Mouse (Mus musculus): Measurements from ENCODE around the gene Apba3. TPM values are rescaled to one million over a fixed set of nuclear protein-coding genes. Genes with fewer than 3 reads are reported as not detected.

Gene Apba3
- polyA plus RNA-seq, 1 experiment from 2014 or later: 38.6 TPM

DNA sequence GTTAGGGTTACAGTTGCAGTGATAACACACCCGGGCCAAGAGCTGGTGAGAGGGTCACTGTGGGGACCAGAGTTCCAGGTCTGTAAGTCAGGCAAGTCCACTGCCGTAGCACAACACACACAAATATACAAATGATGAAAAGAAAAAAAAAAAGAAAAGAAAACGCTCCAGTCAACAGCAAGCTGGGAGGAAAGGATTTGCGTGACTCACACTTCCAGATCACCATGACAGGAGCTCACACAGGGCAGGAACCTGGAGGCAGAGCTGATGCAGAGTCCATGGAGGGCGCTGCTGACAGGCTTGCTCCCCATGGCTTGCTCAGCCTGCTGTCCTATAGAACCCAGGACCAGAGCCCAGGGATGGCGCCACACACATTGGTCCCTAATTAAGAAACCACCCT, 32.6 kb upstream of the Apba3 start:
- WGBS: 89% methylated on average over 6 of the region's 6 CpGs
- Histone ChIP-seq H3K27me3 (peaks cover 4% of the 10 kb centered on the region; the same call in 1 of the 2 replicates), H3K36me3 (no peaks in the 10 kb centered on the region), H3K4me1 (replicated peaks) (peaks cover 31% of the 10 kb centered on the region), H3K4me3 (peak overlapping the region; percentile 73; the same call in 1 of the 2 replicates), H3K27ac (replicated peaks) (no peak overlapping the region), H3K9ac (no peak overlapping the region), H3K9me3 (no peaks in the 10 kb centered on the region), H3K4me2 (peak overlapping the region; percentile 76; the same call in 1 of the 2 replicates)
- ATAC-seq (ENCODE audit: low FRiP score, low read depth): no peak

GRCm38 (mm10) chr10:81236471-81237268, 30.1 kb upstream of the Apba3 start:
- Histone ChIP-seq H3K36me3 (no peaks in the 10 kb centered on the region), H3K4me3 (no peak overlapping the region), H3K4me2 (no peak overlapping the region), H3K9ac (no peak overlapping the region), H3K27me3 (peaks cover 15% of the 10 kb centered on the region), H3K27ac (replicated peaks) (no peak overlapping the region), H3K4me1 (replicated peaks) (peaks cover 20% of the 10 kb centered on the region), H3K9me3 (no peaks in the 10 kb centered on the region)
- ATAC-seq (ENCODE audit: low FRiP score, low read depth): no peak
- WGBS: 81% methylated on average over 12 of the region's 12 CpGs

DNA sequence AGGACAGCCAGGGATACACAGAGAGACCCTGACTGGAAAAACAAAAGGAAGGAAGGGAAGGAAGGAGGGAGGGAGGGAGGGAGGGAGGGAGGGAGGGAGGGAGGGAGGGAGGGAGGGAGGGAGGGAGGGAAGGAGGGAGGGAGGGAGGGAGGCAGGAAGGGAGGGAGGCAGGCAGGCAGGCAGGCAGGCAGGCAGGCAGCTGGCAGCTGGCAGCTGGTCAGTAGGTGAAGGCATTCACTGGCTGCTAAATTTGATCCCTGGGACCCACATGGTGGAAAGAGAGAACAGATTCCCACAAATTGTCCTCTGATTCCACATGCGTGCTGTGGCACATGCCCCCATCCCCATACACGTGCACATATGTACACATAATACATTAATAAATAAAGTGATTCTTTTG, 28.1 kb upstream of the Apba3 start:
- no peak for ATAC-seq (ENCODE audit: low FRiP score, low read depth)
- WGBS: 69% methylated on average over 2 of the region's 2 CpGs
- Histone ChIP-seq H3K4me2 (no peak overlapping the region), H3K9me3 (no peaks in the 10 kb centered on the region), H3K4me3 (no peak overlapping the region), H3K36me3 (no peaks in the 10 kb centered on the region), H3K4me1 (replicated peaks) (peaks cover 8% of the 10 kb centered on the region), H3K9ac (no peak overlapping the region), H3K27ac (replicated peaks) (no peak overlapping the region), H3K27me3 (peaks cover 15% of the 10 kb centered on the region)

GRCm38 (mm10) chr10:81240876-81241275, 25.9 kb upstream of the Apba3 start:
- Histone ChIP-seq H3K4me1 (replicated peaks) (peaks cover 7% of the 10 kb centered on the region; the same call in 1 of the 2 replicates), H3K4me2 (no peak overlapping the region), H3K4me3 (no peak overlapping the region), H3K36me3 (no peaks in the 10 kb centered on the region), H3K27ac (replicated peaks) (no peak overlapping the region), H3K9ac (no peak overlapping the region), H3K27me3 (peaks cover 15% of the 10 kb centered on the region), H3K9me3 (no peaks in the 10 kb centered on the region)
- no peak for ATAC-seq (ENCODE audit: low FRiP score, low read depth)
- 25% methylated on average over 13 of the region's 13 CpGs for WGBS

GRCm38 (mm10) chr10:81242021-81242420, 24.7 kb upstream of the Apba3 start:
- Histone ChIP-seq H3K36me3 (no peaks in the 10 kb centered on the region), H3K27me3 (peaks cover 15% of the 10 kb centered on the region), H3K9me3 (no peaks in the 10 kb centered on the region), H3K4me2 (no peak overlapping the region), H3K4me3 (no peak overlapping the region), H3K27ac (replicated peaks) (no peak overlapping the region), H3K4me1 (replicated peaks) (peaks cover 7% of the 10 kb centered on the region; the same call in 1 of the 2 replicates), H3K9ac (no peak overlapping the region)
- ATAC-seq (ENCODE audit: low FRiP score, low read depth): no peak
- 92% methylated on average over 16 of the region's 16 CpGs for WGBS

DNA sequence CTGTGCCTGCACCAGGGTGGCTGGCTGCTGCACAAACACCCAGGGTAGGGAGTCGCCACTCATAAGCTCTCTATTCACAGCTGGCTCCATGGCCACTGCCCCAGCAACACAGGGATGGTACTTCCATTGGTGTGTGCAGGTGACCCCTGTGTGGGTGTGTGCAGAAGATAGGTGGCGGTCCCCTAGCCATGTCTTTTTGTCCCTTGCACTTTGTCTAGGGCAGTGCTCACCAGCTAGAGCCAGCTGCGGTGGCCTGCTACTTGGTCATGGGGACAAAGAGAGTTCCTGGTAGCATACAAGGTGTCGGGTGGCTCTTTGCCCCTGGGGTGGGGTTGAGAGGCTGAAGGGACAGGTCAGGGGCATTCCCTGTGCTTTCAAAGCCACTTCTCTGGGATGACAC, 22.6 kb upstream of the Apba3 start:
- Histone ChIP-seq H3K9me3 (no peaks in the 10 kb centered on the region), H3K36me3 (no peaks in the 10 kb centered on the region), H3K9ac (no peak overlapping the region), H3K27ac (replicated peaks) (no peak overlapping the region), H3K4me1 (replicated peaks) (peaks cover 7% of the 10 kb centered on the region; the same call in 1 of the 2 replicates), H3K4me2 (peak overlapping the region; percentile 26; the same call in 1 of the 2 replicates), H3K4me3 (no peak overlapping the region), H3K27me3 (peaks cover 11% of the 10 kb centered on the region)
- no peak for ATAC-seq (ENCODE audit: low FRiP score, low read depth)
- 79% methylated on average over 4 of the region's 4 CpGs for WGBS

- 8% methylated on average over 17 of the region's 17 CpGs for WGBS
- Histone ChIP-seq H3K4me1 (replicated peaks) (peaks cover 7% of the 10 kb centered on the region; the same call in 1 of the 2 replicates), H3K27ac (replicated peaks) (no peak overlapping the region), H3K4me3 (no peak overlapping the region), H3K9me3 (no peaks in the 10 kb centered on the region), H3K36me3 (no peaks in the 10 kb centered on the region), H3K9ac (no peak overlapping the region), H3K4me2 (peak overlapping the region; percentile 26; the same call in 1 of the 2 replicates), H3K27me3 (peaks cover 7% of the 10 kb centered on the region)
- ATAC-seq (ENCODE audit: low FRiP score, low read depth): peak; percentile 64; the same call in 1 of the 2 replicates
These were observed 22.2 kb upstream of the Apba3 start for GRCm38 (mm10) chr10:81244595-81244994.

DNA sequence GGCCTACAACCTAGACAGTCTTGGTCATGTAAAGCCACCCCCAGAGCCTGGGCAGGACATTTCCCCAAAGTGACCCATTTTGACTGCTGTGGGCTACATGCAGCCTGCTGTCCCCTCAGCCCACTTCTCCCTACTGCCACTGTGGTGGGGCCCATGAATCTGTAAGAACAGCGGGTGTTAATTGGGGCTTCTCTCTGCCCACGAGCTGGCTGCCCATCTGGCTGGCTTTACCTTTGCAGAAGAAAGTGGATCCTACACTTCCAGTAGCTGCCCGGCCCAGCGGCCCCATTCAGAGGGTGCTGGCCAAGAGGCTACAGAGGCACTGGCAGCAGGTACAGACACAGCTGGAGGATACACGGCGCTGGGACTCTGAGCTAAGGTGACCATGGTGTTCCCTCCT, 21.6 kb upstream of the Apba3 start:
- Histone ChIP-seq H3K4me1 (replicated peaks) (peaks cover 7% of the 10 kb centered on the region; the same call in 1 of the 2 replicates), H3K27ac (replicated peaks) (no peak overlapping the region), H3K9ac (no peak overlapping the region), H3K36me3 (no peaks in the 10 kb centered on the region), H3K4me2 (no peak overlapping the region), H3K9me3 (no peaks in the 10 kb centered on the region), H3K4me3 (no peak overlapping the region), H3K27me3 (peaks cover 1% of the 10 kb centered on the region; the same call in 1 of the 2 replicates)
- no peak for ATAC-seq (ENCODE audit: low FRiP score, low read depth)
- 89% methylated on average over 6 of the region's 6 CpGs for WGBS

DNA sequence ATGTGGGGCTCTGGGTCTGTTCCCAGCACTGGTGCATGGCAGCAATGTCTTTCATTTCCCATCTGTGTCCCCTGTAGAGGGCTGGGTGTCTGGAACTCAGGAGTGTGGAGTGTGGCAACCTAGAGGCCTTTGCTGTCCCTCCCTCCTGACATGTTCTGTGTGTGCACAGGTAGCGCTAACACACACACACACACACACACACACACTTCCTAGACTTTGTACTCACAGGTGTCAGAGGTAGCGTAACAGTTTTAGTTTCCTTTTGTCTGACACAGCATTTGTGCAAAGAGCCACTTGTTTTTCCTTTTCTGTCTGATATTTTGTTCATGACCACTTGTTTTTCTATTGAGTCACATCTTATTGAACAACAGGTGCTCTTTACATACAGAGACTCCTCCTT, 19.0 kb upstream of the Apba3 start:
- 100% methylated on average over 2 of the region's 2 CpGs for WGBS

DNA sequence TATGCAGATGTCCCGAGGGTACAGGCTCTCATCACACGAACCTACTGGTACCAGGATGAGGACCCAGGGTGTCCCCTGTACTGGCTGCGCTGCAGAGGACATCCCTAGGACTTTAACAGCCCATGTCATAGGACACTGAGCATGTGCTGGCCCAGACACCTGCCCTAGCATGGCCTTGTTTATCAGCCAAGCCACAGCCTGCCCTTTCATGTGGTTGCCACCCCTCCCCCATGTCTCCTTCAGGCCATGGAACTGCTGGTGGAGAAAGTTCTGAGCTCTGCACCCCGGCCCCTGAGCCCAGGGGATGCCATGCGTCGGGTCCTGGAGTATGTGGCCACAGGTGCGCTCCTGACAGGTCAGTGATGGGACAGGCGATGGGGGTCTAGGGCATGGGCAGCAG, 17.3 kb upstream of the Apba3 start:
- Histone ChIP-seq H3K4me3 (no peak overlapping the region), H3K9ac (no peak overlapping the region), H3K36me3 (no peaks in the 10 kb centered on the region), H3K9me3 (no peaks in the 10 kb centered on the region), H3K4me1 (replicated peaks) (peaks cover 24% of the 10 kb centered on the region), H3K27me3 (peaks cover 12% of the 10 kb centered on the region), H3K27ac (replicated peaks) (no peak overlapping the region), H3K4me2 (no peak overlapping the region)
- 87% methylated on average over 8 of the region's 8 CpGs for WGBS
- ATAC-seq (ENCODE audit: low FRiP score, low read depth): no peak

More for the DNA sequence above, 19.0 kb upstream of the Apba3 start:
- Histone ChIP-seq H3K4me3 (no peak overlapping the region), H3K9me3 (no peaks in the 10 kb centered on the region), H3K4me2 (no peak overlapping the region), H3K4me1 (replicated peaks) (peaks cover 17% of the 10 kb centered on the region), H3K9ac (no peak overlapping the region), H3K27ac (replicated peaks) (no peak overlapping the region), H3K27me3 (peaks cover 12% of the 10 kb centered on the region), H3K36me3 (no peaks in the 10 kb centered on the region)
- no peak for ATAC-seq (ENCODE audit: low FRiP score, low read depth)

GRCm38 (mm10) chr10:81252424-81253419, 14.0 kb upstream of the Apba3 start, which contains the start of gene Matk:
Matk (plus strand) TSS chr10:81252935.
- peak within 1 kb of the TSS; percentile 78 for H3K27ac ChIP-seq (replicated peaks)
- 6% methylated on average over 44 of the region's 44 CpGs for WGBS
- H3K4me1 ChIP-seq (replicated peaks): peaks cover 26% of the 10 kb centered on the region
- H3K9me3 ChIP-seq: no peaks in the 10 kb centered on the region
- H3K9ac ChIP-seq: peak within 1 kb of the TSS; percentile 43
- peaks cover 22% of the 10 kb centered on the region for H3K27me3 ChIP-seq
- H3K4me2 ChIP-seq: peak within 1 kb of the TSS; percentile 59
- no peaks in the 10 kb centered on the region for H3K36me3 ChIP-seq
- H3K4me3 ChIP-seq: peak within 1 kb of the TSS; percentile 35
- peak; percentile 83 for ATAC-seq (ENCODE audit: low FRiP score, low read depth)
